Mouse (Mus musculus): ENCODE measurements around the gene Thada.

The Thada gene

GRCm38 (mm10) chr17:84474312-84474711 lies 8.3 kb upstream of the Thada start:
- peak; percentile 39 for DNase-seq

- no peak for DNase-seq
These were observed 31.0 kb downstream of the Thada start for GRCm38 (mm10) chr17:84435012-84435411.

GRCm38 (mm10) chr17:84434233-84434632 lies 31.8 kb downstream of the Thada start:
- DNase-seq, result no peak

GRCm38 (mm10) chr17:84431991-84432390 lies 34.0 kb downstream of the Thada start:
- no peak for DNase-seq

GRCm38 (mm10) chr17:84424258-84424657 lies 41.7 kb downstream of the Thada start:
- DNase-seq, result no peak

GRCm38 (mm10) chr17:84422916-84423315 lies 43.1 kb downstream of the Thada start:
- DNase-seq, result no peak

- peak; percentile 75 for DNase-seq
These were observed 43.8 kb downstream of the Thada start for GRCm38 (mm10) chr17:84422001-84422785.

GRCm38 (mm10) chr17:84421042-84421441 lies 45.0 kb downstream of the Thada start:
- DNase-seq, result peak; percentile 19

GRCm38 (mm10) chr17:84420276-84420639 lies 45.7 kb downstream of the Thada start:
- DNase-seq, result no peak

GRCm38 (mm10) chr17:84419326-84420275 lies 46.4 kb downstream of the Thada start:
- peak; percentile 47 for DNase-seq

- DNase-seq, result no peak
These were observed 50.1 kb downstream of the Thada start for GRCm38 (mm10) chr17:84415936-84416335.

GRCm38 (mm10) chr17:84408731-84409130 lies 57.3 kb downstream of the Thada start:
- DNase-seq, result no peak

- DNase-seq, result peak; percentile 64
These were observed 60.4 kb downstream of the Thada start for GRCm38 (mm10) chr17:84405616-84406015.

GRCm38 (mm10) chr17:84401796-84402195 lies 64.2 kb downstream of the Thada start:
- DNase-seq, result no peak

GRCm38 (mm10) chr17:84399431-84399830 lies 66.6 kb downstream of the Thada start:
- no peak for DNase-seq

- no peak for DNase-seq
These were observed 76.0 kb downstream of the Thada start for GRCm38 (mm10) chr17:84390026-84390425.

GRCm38 (mm10) chr17:84386176-84386575 lies 79.8 kb downstream of the Thada start:
- no peak for DNase-seq

- peak; percentile 48 for DNase-seq
These were observed 80.3 kb downstream of the Thada start for GRCm38 (mm10) chr17:84385696-84386095.

- no peak for DNase-seq
These were observed 81.3 kb downstream of the Thada start for GRCm38 (mm10) chr17:84384661-84385060.

GRCm38 (mm10) chr17:84380340-84380739 lies 85.7 kb downstream of the Thada start:
- DNase-seq, result no peak

- no peak for DNase-seq
These were observed 89.1 kb downstream of the Thada start for GRCm38 (mm10) chr17:84376882-84377281.

- DNase-seq, result no peak
These were observed 93.5 kb downstream of the Thada start for GRCm38 (mm10) chr17:84372411-84373045.

- no peak for DNase-seq
These were observed 95.6 kb downstream of the Thada start for GRCm38 (mm10) chr17:84370385-84370784.
